Mouse (Mus musculus): Measurements from ENCODE around the gene Ccdc87.

- TF ChIP-seq GATA1 (IDR thresholded peaks at IDR 0.05; ENCODE audit: low read length), result no peak
- TF ChIP-seq TAL1 (IDR thresholded peaks at IDR 0.05; ENCODE audit: low read length), result no peak
Measured at GRCm38 (mm10) chr19:4840848-4841247, 1.7 kb downstream of the Ccdc87 start.
